Mouse (Mus musculus) frontal cortex, postnatal 25 days (tissue): ENCODE data around the gene B3glct.

Experiments
- DNase-seq, 2 experiments: peaks; one replicate each; pipeline ENCODE4 v3.0.0; 2022; ENCODE audit warnings: low spot score in 2 of 2

The B3glct gene

GRCm38 (mm10) chr5:149748640-149749580 lies 70.9 kb downstream of the B3glct start:
- DNase-seq: no peak

GRCm38 (mm10) chr5:149751861-149752260 lies 73.8 kb downstream of the B3glct start:
- no peak for DNase-seq

- no peak for DNase-seq
Observed at GRCm38 (mm10) chr5:149753073-149753472, 75.0 kb downstream of the B3glct start.

GRCm38 (mm10) chr5:149767116-149767515 lies 89.1 kb downstream of the B3glct start:
- no peak for DNase-seq

- DNase-seq: no peak
Observed at GRCm38 (mm10) chr5:149767651-149768301, 89.7 kb downstream of the B3glct start.

GRCm38 (mm10) chr5:149769666-149770065 lies 91.6 kb downstream of the B3glct start:
- no peak for DNase-seq

GRCm38 (mm10) chr5:149776038-149776437 lies 98.0 kb downstream of the B3glct start:
- DNase-seq: no peak

GRCm38 (mm10) chr5:149779740-149780139 lies 101.7 kb downstream of the B3glct start:
- DNase-seq: no peak

GRCm38 (mm10) chr5:149780411-149780810 lies 102.4 kb downstream of the B3glct start:
- no peak for DNase-seq

- no peak for DNase-seq
Observed at GRCm38 (mm10) chr5:149790087-149790486, 112.1 kb downstream of the B3glct start.

GRCm38 (mm10) chr5:149810071-149810470 lies 132.0 kb downstream of the B3glct start:
- DNase-seq: no peak

- DNase-seq: no peak
Observed at GRCm38 (mm10) chr5:149811835-149812234, 133.8 kb downstream of the B3glct start.
